Mouse (Mus musculus) megakaryocyte, embryonic 14.5 days (primary cell): ENCODE measurements at regions not wholly inside any gene's neighbourhood (a gene's known extent, or its start where the extent isn't known, plus 50 kb on each side); places are given as distances from the start of the nearest gene placed in this dataset.

Source experiments
- FLI1 ChIP-seq: IDR thresholded peaks from 2 replicates; pipeline ENCODE4 v1.6.1; 2012; ENCODE audit warnings: low read length, inconsistent platforms, mixed read lengths
- GATA1 ChIP-seq: IDR thresholded peaks from 3 replicates; pipeline ENCODE4 v1.6.1; 2012; ENCODE audit warnings: mixed read lengths, low read length, inconsistent platforms, borderline replicate concordance

DNA sequence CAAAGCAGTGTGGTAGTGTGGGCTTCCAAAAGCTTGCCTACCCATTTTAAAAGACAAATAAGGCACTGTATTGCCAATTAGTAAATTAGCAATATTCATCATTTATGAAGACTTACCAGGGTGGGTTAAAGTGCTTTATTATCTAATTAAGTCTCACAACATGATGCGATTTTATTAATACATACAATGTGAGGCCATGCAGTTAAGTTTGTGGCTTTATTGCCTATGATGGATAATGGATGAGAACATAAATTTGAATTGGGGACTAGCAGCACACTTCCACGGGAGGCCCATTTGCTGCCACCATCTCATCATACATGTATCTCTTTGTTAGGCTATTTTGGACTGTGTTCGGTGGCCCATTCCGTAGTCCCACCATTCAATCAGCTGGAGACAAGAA is 250.6 kb upstream of the Arglu1 start:
- TF ChIP-seq GATA1 (no peak), FLI1 (no peak)
